Mouse (Mus musculus): ENCODE results near the gene C130032M10Rik.

GRCm38 (mm10) chr9:114554355-114554979, 39.0 kb downstream of the C130032M10Rik start:
- TF ChIP-seq CTCF (IDR thresholded peaks at IDR 0.05; ENCODE audit: borderline replicate concordance, extremely low read depth, insufficient read depth, insufficient read length) (no peak), POLR2A (IDR thresholded peaks at IDR 0.05; ENCODE audit: borderline replicate concordance, extremely low read depth, insufficient read depth, insufficient read length, poor library complexity, severe bottlenecking) (no peak)

All from brain, embryonic 14.5 days (tissue).